Comparison of ENCODE assay signal across 8 mouse cellular contexts in the genomic region with DNA sequence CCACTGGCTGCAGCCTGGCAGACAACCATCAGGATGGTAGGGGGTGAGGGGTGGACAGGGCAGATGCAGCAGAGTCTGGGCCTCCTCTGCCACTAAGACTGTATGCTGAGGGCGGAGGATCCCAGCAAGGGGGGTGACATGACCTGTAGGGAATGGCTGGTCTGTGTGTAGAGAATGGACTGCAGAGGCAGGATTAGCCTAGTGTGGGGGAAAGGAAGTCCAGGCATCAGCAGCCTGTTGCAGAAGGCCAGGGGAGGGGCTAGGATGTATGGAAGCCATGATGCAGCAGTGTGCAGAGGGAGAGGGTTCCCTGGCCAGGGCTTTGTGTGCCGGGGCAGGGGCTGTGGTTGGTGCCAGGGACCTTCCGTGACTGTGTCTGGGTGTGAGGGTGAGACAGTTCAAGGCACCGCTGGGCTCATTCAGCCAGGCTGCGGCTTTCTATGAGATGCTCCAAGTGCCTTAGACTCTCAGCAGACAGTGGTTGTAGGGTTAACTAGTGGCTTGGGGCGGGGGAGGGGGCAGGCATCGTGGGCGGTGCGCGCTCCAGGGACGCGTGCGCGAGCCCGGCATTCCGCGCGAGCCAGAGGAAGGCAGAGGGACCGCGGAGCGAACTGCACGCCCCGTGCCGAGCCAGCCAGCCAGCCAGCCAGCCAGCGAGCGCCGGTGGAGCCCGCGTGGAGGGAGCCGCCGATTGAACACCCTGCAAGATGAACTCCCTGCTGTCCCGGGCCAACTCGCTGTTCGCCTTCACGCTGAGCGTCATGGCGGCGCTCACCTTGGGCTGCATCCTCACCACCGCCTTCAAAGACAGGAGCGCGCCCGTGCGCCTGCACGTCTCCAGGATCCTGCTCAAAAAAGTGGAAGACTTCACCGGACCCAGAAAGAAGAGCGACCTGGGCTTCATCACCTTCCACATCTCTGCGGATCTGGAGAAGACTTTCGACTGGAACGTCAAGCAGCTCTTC. TPM values are rescaled to one million over a fixed set of nuclear protein-coding genes. Genes with fewer than 3 reads are reported as not detected.
DNase-seq lines count a peak whose midpoint lies in the region; ATAC-seq lines count a peak whose summit lies in the region.
"Not testable (repeated sequence)": the region's sequence is repeated elsewhere in the genome, so short reads cannot be mapped to it uniquely, and the experiment has no call there.

A gene (plus strand): TSS at position 569 of the 965 bp plus-strand sequence.

- H3K4me2 ChIP-seq in hindbrain, embryonic 13.5 days, result peak within 1 kb of the TSS; percentile 53
- not testable (repeated sequence) for H3K4me2 ChIP-seq in liver, embryonic 13.5 days
- peak within 1 kb of the TSS; percentile 45 for H3K4me2 ChIP-seq in midbrain, embryonic 16.5 days (ENCODE audit: low read length)
- H3K4me2 ChIP-seq in stomach, embryonic 16.5 days (ENCODE audit: low read depth, low read length), result peak within 1 kb of the TSS; percentile 48

- peak; percentile 95 for ATAC-seq in hindbrain, embryonic 13.5 days (ENCODE audit: low FRiP score)
- peak; percentile 79 for ATAC-seq in liver, embryonic 13.5 days (ENCODE audit: low read depth)
- ATAC-seq in midbrain, embryonic 16.5 days, result peak; percentile 94
- ATAC-seq in stomach, embryonic 16.5 days (ENCODE audit: insufficient read depth, low FRiP score), result peak; percentile 93

- not testable (repeated sequence) for H3K36me3 ChIP-seq in hindbrain, embryonic 13.5 days; liver, embryonic 13.5 days; midbrain, embryonic 16.5 days (ENCODE audit: control insufficient read depth, insufficient read depth, low read length); stomach, embryonic 16.5 days (ENCODE audit: control insufficient read depth, insufficient read depth, low read length)

- peak; percentile 55 for DNase-seq in adrenal gland, postnatal 14 days
- DNase-seq in embryo, embryonic 10.5 days (ENCODE audit: low spot score), result peak; percentile 26
- DNase-seq in frontal cortex, postnatal 25 days (ENCODE audit: low spot score in 2 of 2), result peak; percentile 9 to 13
- DNase-seq in layer of hippocampus, adult 8-10 months (ENCODE audit: low spot score in 2 of 2); liver, embryonic 13.5 days: not testable (repeated sequence)

- H3K9me3 ChIP-seq in hindbrain, embryonic 13.5 days; liver, embryonic 13.5 days (replicated peaks); midbrain, embryonic 16.5 days (replicated peaks; ENCODE audit: control insufficient read depth, low read length, poor library complexity, severe bottlenecking); stomach, embryonic 16.5 days (replicated peaks; ENCODE audit: control insufficient read depth, low read length): not testable (repeated sequence)

- H3K4me3 ChIP-seq in hindbrain, embryonic 13.5 days, result peak within 1 kb of the TSS; percentile 36
- H3K4me3 ChIP-seq in liver, embryonic 13.5 days (replicated peaks), result not testable (repeated sequence)
- peak within 1 kb of the TSS; percentile 40 for H3K4me3 ChIP-seq in midbrain, embryonic 16.5 days (ENCODE audit: low read depth, low read length)
- peak within 1 kb of the TSS; percentile 33 for H3K4me3 ChIP-seq in stomach, embryonic 16.5 days (replicated peaks; ENCODE audit: low read length)

- WGBS in hindbrain, embryonic 13.5 days, result 36% methylated on average over 19 of the region's 49 CpGs
- 22% methylated on average over 15 of the region's 49 CpGs for WGBS in liver, embryonic 13.5 days (ENCODE audit: insufficient replicate concordance)
- WGBS in midbrain, embryonic 16.5 days, result 41% methylated on average over 7 of the region's 49 CpGs
- WGBS in stomach, embryonic 16.5 days, result 17% methylated on average over 10 of the region's 49 CpGs

- not testable (repeated sequence) for H3K27ac ChIP-seq in hindbrain, embryonic 13.5 days; liver, embryonic 13.5 days; stomach, embryonic 16.5 days (ENCODE audit: low read length)
- peak within 1 kb of the TSS; percentile 42 for H3K27ac ChIP-seq in midbrain, embryonic 16.5 days (ENCODE audit: low read length)

- not testable (repeated sequence) for H3K4me1 ChIP-seq in hindbrain, embryonic 13.5 days (replicated peaks); liver, embryonic 13.5 days (replicated peaks); midbrain, embryonic 16.5 days (ENCODE audit: control insufficient read depth, insufficient read depth, low read length); stomach, embryonic 16.5 days (ENCODE audit: control insufficient read depth, insufficient read depth, low read length)

- peak within 1 kb of the TSS; percentile 55; the same call in 1 of the 2 replicates for H3K9ac ChIP-seq in hindbrain, embryonic 13.5 days
- not testable (repeated sequence) for H3K9ac ChIP-seq in liver, embryonic 13.5 days; stomach, embryonic 16.5 days (ENCODE audit: low read length)
- H3K9ac ChIP-seq in midbrain, embryonic 16.5 days (ENCODE audit: low read depth, low read length), result 0 out of 2 replicates have a peak within 1 kb of the TSS, but pooled peaks have one; percentile 18

- not testable (repeated sequence) for H3K27me3 ChIP-seq in hindbrain, embryonic 13.5 days; liver, embryonic 13.5 days; midbrain, embryonic 16.5 days (ENCODE audit: control insufficient read depth, insufficient read depth, low read depth, low read length); stomach, embryonic 16.5 days (ENCODE audit: control insufficient read depth, insufficient read depth, low read length)

RNA-seq across cellular contexts. Expression of the gene that starts here (rescaled TPM):
- total RNA-seq in adrenal gland, postnatal 14 days (2021), result 20.4 and 23.2 TPM in 2 replicates
- 99.3 and 100 TPM in 2 replicates for polyA plus RNA-seq in hindbrain, embryonic 13.5 days (2015; fragmentation: Nextera tagmentation; extraction: Ambion mirVana)
- total RNA-seq in layer of hippocampus, adult 8-10 months (2022), result 10 to 100 TPM; 26.7 to 40.5 (median 33.8) TPM
- 13.1 and 17.0 TPM in 2 replicates for polyA plus RNA-seq in liver, embryonic 13.5 days (2015; fragmentation: Nextera tagmentation; extraction: Ambion mirVana)
- 198 and 206 TPM in 2 replicates for polyA plus RNA-seq in midbrain, embryonic 16.5 days (2015; fragmentation: Nextera tagmentation; extraction: Ambion mirVana)
- 22.1 and 26.9 TPM in 2 replicates for polyA plus RNA-seq in stomach, embryonic 16.5 days (2015; fragmentation: Nextera tagmentation; extraction: Ambion mirVana)
